Mouse (Mus musculus): ENCODE results near the gene Tpm1. TPM values are rescaled to one million over a fixed set of nuclear protein-coding genes. Genes with fewer than 3 reads are reported as not detected.

Tpm1 gene
- total and polyA plus RNA-seq, 2 experiments from 2014 or later, result 133 to 134 TPM

DNA sequence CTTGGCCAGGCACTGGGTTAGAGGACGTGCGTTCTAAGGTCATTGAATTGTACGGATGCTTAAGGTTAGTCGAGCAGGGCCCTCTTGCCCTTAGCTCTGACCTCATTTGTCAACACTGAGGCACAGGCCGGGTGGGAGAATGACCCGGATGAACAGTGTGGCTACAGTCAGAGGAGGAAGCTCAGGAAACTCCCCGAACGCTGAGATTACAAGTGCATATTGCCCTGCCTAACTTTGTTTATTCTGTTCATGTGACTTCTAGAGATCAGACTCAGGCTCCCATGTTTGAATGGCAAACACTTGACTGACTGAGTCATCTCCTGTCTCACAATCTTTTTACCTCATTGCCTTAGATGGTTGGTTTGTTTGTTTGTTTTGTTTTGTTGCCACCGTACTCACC is 37.7 kb downstream of the Tpm1 start:
- Histone ChIP-seq H3K4me3 (ENCODE audit: low read depth, low read length) (no peak overlapping the region), H3K27me3 (ENCODE audit: insufficient read depth, low read length) (no peaks in the 10 kb centered on the region), H3K4me2 (ENCODE audit: low read depth) (no peak overlapping the region), H3K9ac (no peak overlapping the region), H3K9me3 (ENCODE audit: low read length) (no peaks in the 10 kb centered on the region), H3K4me1 (ENCODE audit: insufficient read depth) (no peaks in the 10 kb centered on the region), H3K36me3 (ENCODE audit: insufficient read depth) (no peaks in the 10 kb centered on the region), H3K27ac (ENCODE audit: low read depth, low read length) (no peak overlapping the region)
- no peak for DNase-seq
- 87% methylated on average over 9 of the region's 9 CpGs for WGBS
- TF ChIP-seq CTCF (IDR thresholded peaks at IDR 0.05; ENCODE audit: low read depth), result no peak
- no peak for ATAC-seq

DNA sequence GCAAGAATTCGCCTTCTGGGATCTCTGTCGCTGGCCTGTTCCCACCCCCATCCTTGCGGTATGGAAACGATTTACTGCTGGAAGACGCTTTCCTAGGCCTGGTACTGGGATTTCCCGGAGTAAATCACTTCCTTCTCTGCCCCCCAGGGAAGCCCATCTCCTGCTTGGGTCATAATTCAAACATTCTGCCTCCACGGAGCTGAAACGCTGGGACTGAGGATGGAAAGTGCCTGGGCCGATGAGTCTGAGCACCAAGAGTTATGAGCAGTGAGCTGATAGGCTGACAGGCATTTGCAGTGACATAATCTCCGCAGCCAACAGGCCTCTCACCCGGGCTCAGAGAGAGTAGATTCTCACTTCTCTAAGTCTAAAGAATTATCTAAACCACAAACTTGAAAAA is 40.4 kb downstream of the Tpm1 start:
- DNase-seq (no peak), ATAC-seq (no peak)
- Histone ChIP-seq H3K4me1 (ENCODE audit: insufficient read depth) (no peaks in the 10 kb centered on the region), H3K9me3 (ENCODE audit: low read length) (no peaks in the 10 kb centered on the region), H3K27me3 (ENCODE audit: insufficient read depth, low read length) (no peaks in the 10 kb centered on the region), H3K4me2 (ENCODE audit: low read depth) (no peak overlapping the region), H3K27ac (ENCODE audit: low read depth, low read length) (no peak overlapping the region), H3K4me3 (ENCODE audit: low read depth, low read length) (no peak overlapping the region), H3K9ac (no peak overlapping the region), H3K36me3 (ENCODE audit: insufficient read depth) (no peaks in the 10 kb centered on the region)
- no peak for TF ChIP-seq CTCF (IDR thresholded peaks at IDR 0.05; ENCODE audit: low read depth)
- 61% methylated on average over 11 of the region's 11 CpGs for WGBS

DNA sequence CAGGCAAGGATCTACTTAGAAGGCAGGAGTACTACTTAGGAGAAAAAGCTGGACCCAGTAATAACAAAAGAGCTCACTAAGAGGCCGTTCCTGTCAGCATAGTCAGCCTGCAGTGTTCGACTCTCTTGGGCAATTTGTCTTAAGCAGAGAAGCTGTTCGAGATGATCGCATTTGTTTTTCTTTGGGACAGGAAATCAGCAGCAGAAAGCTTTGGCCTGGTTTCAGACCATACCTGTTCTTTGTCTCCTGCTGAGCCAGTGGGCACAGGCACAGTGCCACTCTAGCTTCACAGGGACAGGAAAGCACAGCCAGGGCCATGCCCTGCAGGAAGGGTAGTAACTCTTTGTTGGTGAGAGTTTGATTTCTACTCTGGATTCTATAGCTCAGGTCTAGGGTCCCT is 42.8 kb downstream of the Tpm1 start:
- no peak for TF ChIP-seq CTCF (IDR thresholded peaks at IDR 0.05; ENCODE audit: low read depth)
- 72% methylated on average over 4 of the region's 4 CpGs for WGBS
- Histone ChIP-seq H3K4me2 (ENCODE audit: low read depth) (no peak overlapping the region), H3K9me3 (ENCODE audit: low read length) (no peaks in the 10 kb centered on the region), H3K27ac (ENCODE audit: low read depth, low read length) (no peak overlapping the region), H3K36me3 (ENCODE audit: insufficient read depth) (no peaks in the 10 kb centered on the region), H3K9ac (no peak overlapping the region), H3K4me3 (ENCODE audit: low read depth, low read length) (no peak overlapping the region), H3K27me3 (ENCODE audit: insufficient read depth, low read length) (no peaks in the 10 kb centered on the region), H3K4me1 (ENCODE audit: insufficient read depth) (no peaks in the 10 kb centered on the region)
- no peak for ATAC-seq
- DNase-seq, result no peak

DNA sequence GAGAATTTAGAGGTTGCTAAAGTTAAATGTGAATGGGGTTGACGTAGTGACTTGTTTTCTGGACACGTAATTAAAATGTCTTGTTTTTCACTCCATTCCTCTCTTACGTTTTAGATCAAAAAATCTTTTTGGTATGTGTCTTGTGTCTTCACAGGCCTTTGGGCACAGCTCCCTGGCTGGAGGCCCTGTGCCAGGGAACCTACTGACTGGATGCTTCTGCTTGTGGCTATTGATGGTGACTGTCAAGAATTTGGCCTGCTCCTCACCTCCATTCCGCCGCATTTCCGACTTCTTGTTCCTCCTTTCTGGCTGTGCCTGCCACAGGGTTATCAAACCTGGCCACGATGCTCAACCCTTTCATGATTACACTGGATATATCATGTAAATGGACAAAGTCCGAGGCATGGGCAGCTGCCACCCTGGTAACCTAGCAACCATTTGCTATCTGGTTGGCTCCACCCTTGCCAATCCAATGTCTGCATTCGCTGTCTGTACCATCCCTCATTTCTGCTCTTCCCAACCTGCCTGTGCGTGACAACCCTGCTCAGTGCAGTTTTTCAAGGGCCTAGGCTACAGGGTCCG is 44.0 kb downstream of the Tpm1 start:
- DNase-seq (peak; percentile 33), ATAC-seq (peak; percentile 79)
- Histone ChIP-seq H3K27ac (ENCODE audit: low read depth, low read length) (no peak overlapping the region), H3K4me2 (ENCODE audit: low read depth) (no peak overlapping the region), H3K9me3 (ENCODE audit: low read length) (no peaks in the 10 kb centered on the region), H3K4me3 (ENCODE audit: low read depth, low read length) (no peak overlapping the region), H3K27me3 (ENCODE audit: insufficient read depth, low read length) (no peaks in the 10 kb centered on the region), H3K9ac (no peak overlapping the region), H3K36me3 (ENCODE audit: insufficient read depth) (no peaks in the 10 kb centered on the region), H3K4me1 (ENCODE audit: insufficient read depth) (no peaks in the 10 kb centered on the region)
- WGBS, result 64% methylated on average over 11 of the region's 11 CpGs
- no peak for TF ChIP-seq CTCF (IDR thresholded peaks at IDR 0.05; ENCODE audit: low read depth)

DNA sequence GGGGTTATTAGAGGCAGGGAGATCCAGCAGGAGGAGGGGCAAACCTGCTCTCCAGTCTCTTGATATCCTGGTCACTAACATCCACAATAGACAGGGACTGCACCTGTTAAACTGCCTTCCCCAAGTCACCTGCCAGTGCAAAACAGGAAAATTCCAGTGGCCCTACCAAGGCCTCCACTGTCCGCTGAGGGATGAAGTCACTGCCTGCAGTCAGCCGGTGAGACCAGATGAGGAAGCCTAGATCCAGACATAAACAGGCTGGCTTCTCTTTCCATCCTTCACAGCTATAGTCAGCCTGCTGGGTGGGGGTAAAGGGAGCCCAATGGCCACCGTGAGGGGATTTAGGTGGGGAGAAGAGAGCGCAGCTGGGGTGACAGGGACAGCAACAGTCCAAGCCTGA is 45.5 kb downstream of the Tpm1 start:
- no peaks in the 10 kb centered on the region for H3K27me3 ChIP-seq (ENCODE audit: insufficient read depth, low read length)
- DNase-seq, result no peak
- H3K4me1 ChIP-seq (ENCODE audit: insufficient read depth), result no peaks in the 10 kb centered on the region
- H3K4me2 ChIP-seq (ENCODE audit: low read depth), result no peak overlapping the region
- H3K4me3 ChIP-seq (ENCODE audit: low read depth, low read length), result no peak overlapping the region
- no peak overlapping the region for H3K27ac ChIP-seq (ENCODE audit: low read depth, low read length)
- TF ChIP-seq CTCF (IDR thresholded peaks at IDR 0.05; ENCODE audit: low read depth), result no peak
- ATAC-seq, result no peak
- no peaks in the 10 kb centered on the region for H3K36me3 ChIP-seq (ENCODE audit: insufficient read depth)
- no peak overlapping the region for H3K9ac ChIP-seq
- H3K9me3 ChIP-seq (ENCODE audit: low read length), result no peaks in the 10 kb centered on the region
- 55% methylated on average over 4 of the region's 4 CpGs for WGBS

- DNase-seq (no peak), ATAC-seq (peak; percentile 10; the same call in 1 of the 2 replicates)
- TF ChIP-seq CTCF (IDR thresholded peaks at IDR 0.05; ENCODE audit: low read depth), result no peak
- Histone ChIP-seq H3K27me3 (ENCODE audit: insufficient read depth, low read length) (no peaks in the 10 kb centered on the region), H3K9ac (no peak overlapping the region), H3K9me3 (ENCODE audit: low read length) (no peaks in the 10 kb centered on the region), H3K4me1 (ENCODE audit: insufficient read depth) (no peaks in the 10 kb centered on the region), H3K36me3 (ENCODE audit: insufficient read depth) (no peaks in the 10 kb centered on the region), H3K4me3 (ENCODE audit: low read depth, low read length) (no peak overlapping the region), H3K27ac (ENCODE audit: low read depth, low read length) (no peak overlapping the region), H3K4me2 (ENCODE audit: low read depth) (no peak overlapping the region)
- 24% methylated on average over 4 of the region's 4 CpGs for WGBS
Observed at GRCm38 (mm10) chr9:67003156-67003555, 46.0 kb downstream of the Tpm1 start.

GRCm38 (mm10) chr9:67001506-67001905 is 47.7 kb downstream of the Tpm1 start:
- Histone ChIP-seq H3K4me1 (ENCODE audit: insufficient read depth) (no peaks in the 10 kb centered on the region), H3K36me3 (ENCODE audit: insufficient read depth) (no peaks in the 10 kb centered on the region), H3K4me3 (ENCODE audit: low read depth, low read length) (no peak overlapping the region), H3K27ac (ENCODE audit: low read depth, low read length) (no peak overlapping the region), H3K4me2 (ENCODE audit: low read depth) (no peak overlapping the region), H3K27me3 (ENCODE audit: insufficient read depth, low read length) (no peaks in the 10 kb centered on the region), H3K9ac (no peak overlapping the region), H3K9me3 (ENCODE audit: low read length) (no peaks in the 10 kb centered on the region)
- DNase-seq (no peak), ATAC-seq (no peak)
- TF ChIP-seq CTCF (IDR thresholded peaks at IDR 0.05; ENCODE audit: low read depth), result no peak
- WGBS, result 77% methylated on average over 4 of the region's 4 CpGs

Measured in forebrain, postnatal 0 days (tissue).